Comparison of ENCODE assay signal across 7 mouse cellular contexts in genomic region chr7:125471991-125472741, GRCm38 (mm10). TPM values are rescaled to one million over a fixed set of nuclear protein-coding genes. Genes with fewer than 3 reads are reported as not detected.
DNase-seq lines count a peak whose midpoint lies in the region; ATAC-seq and TF ChIP-seq lines count a peak whose summit lies in the region.

No protein-coding gene starts in this region.

- H3K36me3 ChIP-seq in intestine, postnatal 0 days (ENCODE audit: control insufficient read depth, insufficient read depth) = peaks cover 35% of the 10 kb centered on the region
- H3K36me3 ChIP-seq in limb, embryonic 10.5 days = peaks cover 56% of the 10 kb centered on the region
- peaks cover 33% of the 10 kb centered on the region for H3K36me3 ChIP-seq in midbrain, embryonic 12.5 days
- H3K36me3 ChIP-seq in small intestine, adult 2 months (ENCODE audit: control insufficient read depth, insufficient read depth, low read length) = peaks cover 26% of the 10 kb centered on the region

- no peak for TF ChIP-seq POLR2A in small intestine, adult 2 months (IDR thresholded peaks at IDR 0.05; ENCODE audit: low read depth, low read length)

- no peak overlapping the region for H3K4me3 ChIP-seq in intestine, postnatal 0 days (ENCODE audit: low read depth, low read length)
- H3K4me3 ChIP-seq in limb, embryonic 10.5 days = no peak overlapping the region
- no peak overlapping the region for H3K4me3 ChIP-seq in midbrain, embryonic 12.5 days
- no peak overlapping the region for H3K4me3 ChIP-seq in small intestine, adult 2 months (ENCODE audit: low read depth, low read length)

- H3K4me2 ChIP-seq in intestine, postnatal 0 days (replicated peaks; ENCODE audit: low read depth) = 0 out of 2 replicates have a peak overlapping the region, but pooled peaks have one; percentile 32
- H3K4me2 ChIP-seq in midbrain, embryonic 12.5 days (replicated peaks) = no peak overlapping the region

- H3K4me1 ChIP-seq in intestine, postnatal 0 days (replicated peaks; ENCODE audit: control insufficient read depth, insufficient read depth, low read length) = no peaks in the 10 kb centered on the region
- peaks cover 25% of the 10 kb centered on the region for H3K4me1 ChIP-seq in limb, embryonic 10.5 days
- peaks cover 25% of the 10 kb centered on the region for H3K4me1 ChIP-seq in midbrain, embryonic 12.5 days
- H3K4me1 ChIP-seq in small intestine, adult 2 months (ENCODE audit: control insufficient read depth, insufficient read depth, insufficient read length, low read length) = peaks cover 12% of the 10 kb centered on the region

- no peak overlapping the region for H3K9ac ChIP-seq in intestine, postnatal 0 days (ENCODE audit: low read depth, low read length)
- no peak overlapping the region for H3K9ac ChIP-seq in midbrain, embryonic 12.5 days (replicated peaks)

- peak overlapping the region; percentile 74 for H3K27ac ChIP-seq in intestine, postnatal 0 days (ENCODE audit: low read depth, low read length)
- peak overlapping the region; percentile 47 for H3K27ac ChIP-seq in limb, embryonic 10.5 days
- peak overlapping the region; percentile 43 for H3K27ac ChIP-seq in midbrain, embryonic 12.5 days (replicated peaks)
- H3K27ac ChIP-seq in small intestine, adult 2 months (ENCODE audit: insufficient read depth, low read depth, low read length) = peak overlapping the region; percentile 69

- WGBS in intestine, postnatal 0 days = 20% methylated on average over 13 of the region's 13 CpGs
- 46% methylated on average over 13 of the region's 13 CpGs for WGBS in limb, embryonic 10.5 days
- 41% methylated on average over 13 of the region's 13 CpGs for WGBS in midbrain, embryonic 12.5 days
- 22% methylated on average over 13 of the region's 13 CpGs for WGBS in small intestine, adult 2 months

- peak; percentile 98 for TF ChIP-seq CTCF in intestine, postnatal 0 days (IDR thresholded peaks at IDR 0.05; ENCODE audit: low read depth)
- TF ChIP-seq CTCF in small intestine, adult 2 months (IDR thresholded peaks at IDR 0.05; ENCODE audit: extremely low read depth, insufficient read length, insufficient replicate concordance, low read depth, low read length) = peak; percentile 90

- H3K27me3 ChIP-seq in intestine, postnatal 0 days (replicated peaks; ENCODE audit: control insufficient read depth, insufficient read depth, low read length) = no peaks in the 10 kb centered on the region
- no peaks in the 10 kb centered on the region for H3K27me3 ChIP-seq in limb, embryonic 10.5 days (ENCODE audit: low read depth, poor library complexity, severe bottlenecking)
- H3K27me3 ChIP-seq in midbrain, embryonic 12.5 days = peaks cover 5% of the 10 kb centered on the region; the same call in 1 of the 2 replicates
- no peaks in the 10 kb centered on the region for H3K27me3 ChIP-seq in small intestine, adult 2 months (ENCODE audit: control insufficient read depth, insufficient read depth, low read length)

- peak; percentile 73 for ATAC-seq in granulocyte monocyte progenitor cell, adult 5-6 weeks (replicated peaks; ENCODE audit: poor library complexity, severe bottlenecking)
- peak; percentile 71 for ATAC-seq in intestine, postnatal 0 days
- ATAC-seq in midbrain, embryonic 12.5 days (ENCODE audit: low FRiP score, low read depth) = peak; percentile 70

- peak; percentile 65 for DNase-seq in adrenal gland, adult 8-10 months
- DNase-seq in embryo, embryonic 9.5 days (ENCODE audit: extremely low spot score) = peak; percentile 70
- peak; percentile 82 for DNase-seq in limb, embryonic 10.5 days (ENCODE audit: low spot score)

- H3K9me3 ChIP-seq in intestine, postnatal 0 days (ENCODE audit: control insufficient read depth) = no peaks in the 10 kb centered on the region
- H3K9me3 ChIP-seq in limb, embryonic 10.5 days (replicated peaks) = no peaks in the 10 kb centered on the region
- H3K9me3 ChIP-seq in midbrain, embryonic 12.5 days = no peaks in the 10 kb centered on the region

RNA-seq across cellular contexts. Expression of gene Nsmce1, which starts 19.2 kb away (rescaled TPM):
- total RNA-seq in adrenal gland, adult 8-10 months (2022) = 10 to 100 TPM; 49.6 to 62.7 (median 51.9) TPM
- 54.9 and 65.5 TPM in 2 replicates for total RNA-seq in granulocyte monocyte progenitor cell, adult 5-6 weeks (2014; fragmentation: Nextera tagmentation)
- total RNA-seq in granulocyte monocyte progenitor cell, adult 5-6 weeks (2017) = 77.7 and 82.8 TPM in 2 replicates
- polyA plus RNA-seq in intestine, postnatal 0 days (2015; fragmentation: Nextera tagmentation; extraction: Ambion mirVana) = 84.5 and 87.9 TPM in 2 replicates
- 123 and 129 TPM in 2 replicates for polyA plus RNA-seq in limb, embryonic 10.5 days (2016; fragmentation: Nextera tagmentation; extraction: Ambion mirVana)
- polyA plus RNA-seq in midbrain, embryonic 12.5 days (2016; fragmentation: Nextera tagmentation; extraction: Ambion mirVana) = 111 and 113 TPM in 2 replicates
- polyA plus RNA-seq in small intestine, adult 2 months (2012; rRNA removed) = 16.7 and 35.8 TPM in 2 replicates

RNA-seq across cellular contexts. Expression of gene Kdm8, which starts 27.7 kb away (rescaled TPM):
- total RNA-seq in adrenal gland, adult 8-10 months (2022) = 1 to 10 TPM; 4.8 to 8.5 (median 6.2) TPM
- 2.3 and 11.5 TPM in 2 replicates for total RNA-seq in granulocyte monocyte progenitor cell, adult 5-6 weeks (2014; fragmentation: Nextera tagmentation)
- 5.5 and 7.2 TPM in 2 replicates for total RNA-seq in granulocyte monocyte progenitor cell, adult 5-6 weeks (2017)
- 3.3 and 3.5 TPM in 2 replicates for polyA plus RNA-seq in intestine, postnatal 0 days (2015; fragmentation: Nextera tagmentation; extraction: Ambion mirVana)
- 18.7 and 19.5 TPM in 2 replicates for polyA plus RNA-seq in limb, embryonic 10.5 days (2016; fragmentation: Nextera tagmentation; extraction: Ambion mirVana)
- polyA plus RNA-seq in midbrain, embryonic 12.5 days (2016; fragmentation: Nextera tagmentation; extraction: Ambion mirVana) = 9.3 and 10.0 TPM in 2 replicates
- 2.1 and 2.4 TPM in 2 replicates for polyA plus RNA-seq in small intestine, adult 2 months (2012; rRNA removed)
